Mouse (Mus musculus) stomach, postnatal 0 days (tissue): ENCODE measurements around the gene Slc28a3.

Experiments
- CTCF ChIP-seq: IDR thresholded peaks from 2 replicates; pipeline ENCODE4 v1.5.1; 2016; ENCODE audit warnings: antibody characterized with exemption, low read depth, mild to moderate bottlenecking, moderate library complexity
- EP300 ChIP-seq: optimal IDR thresholded peaks from 2 replicates; pipeline ENCODE3; 2016; ENCODE audit warnings: antibody characterized with exemption

GRCm38 (mm10) chr13:58497809-58498208 lies 112.9 kb downstream of the Slc28a3 start:
- TF ChIP-seq CTCF, result no peak
- TF ChIP-seq EP300, result no peak
